Mouse (Mus musculus) megakaryocyte, embryonic 14.5 days (primary cell): ENCODE results near the gene Dhtkd1.

ENCODE experiments used
- FLI1 ChIP-seq: IDR thresholded peaks from 2 replicates; pipeline ENCODE4 v1.6.1; 2012; ENCODE audit warnings: low read length, inconsistent platforms, mixed read lengths
- GATA1 ChIP-seq: IDR thresholded peaks from 3 replicates; pipeline ENCODE4 v1.6.1; 2012; ENCODE audit warnings: mixed read lengths, low read length, inconsistent platforms, borderline replicate concordance

- TF ChIP-seq GATA1 (no peak), FLI1 (no peak)
Measured at GRCm38 (mm10) chr2:5936550-5936949, 6.0 kb downstream of the Dhtkd1 start.
